Mouse (Mus musculus) intestine, embryonic 16.5 days (tissue): ENCODE results near the gene Pacs1. TPM values are rescaled to one million over a fixed set of nuclear protein-coding genes. Genes with fewer than 3 reads are reported as not detected.
A peak's percentile ranks its signal among the peaks of the same experiment; 100 is the strongest.
"Not testable (repeated sequence)": the region's sequence is repeated elsewhere in the genome, so short reads cannot be mapped to it uniquely, and the experiment has no call there.

Source experiments
- ATAC-seq: fragments of 200-750 bp; cut with Nextera tagmentation; 2 replicates; pipeline ENCODE4 v1.8.0; 2017; ENCODE audit warnings: moderate TSS enrichment, moderate library complexity
- H3K27ac ChIP-seq: fragments of 300-500 bp; sonication (generic); 2 replicates; pipeline ENCODE4 v1.5.1; 2014; ENCODE audit warnings: mild to moderate bottlenecking, low read length
- H3K27me3 ChIP-seq: fragments of 300-500 bp; sonication (generic); replicated peaks from 2 replicates; pipeline ENCODE4 v1.6.1; 2014; ENCODE audit warnings: low read length, control low read depth, mixed read lengths; ENCODE audit not compliant: control insufficient read depth, insufficient read depth
- H3K36me3 ChIP-seq: fragments of 300-500 bp; sonication (generic); 2 replicates; pipeline ENCODE4 v1.6.1; 2014; ENCODE audit warnings: low read length, control low read depth; ENCODE audit not compliant: control insufficient read depth, insufficient read depth
- H3K4me1 ChIP-seq: fragments of 300-500 bp; sonication (generic); 2 replicates; pipeline ENCODE4 v1.6.1; 2014; ENCODE audit warnings: low read length, control low read depth, mixed read lengths; ENCODE audit not compliant: control insufficient read depth, insufficient read depth
- H3K4me2 ChIP-seq: fragments of 300-500 bp; sonication (generic); 2 replicates; pipeline ENCODE4 v1.6.1; 2014; ENCODE audit warnings: low read depth, low read length, control low read depth
- H3K4me3 ChIP-seq: fragments of 300-500 bp; sonication (generic); 2 replicates; pipeline ENCODE4 v1.5.1; 2014; ENCODE audit warnings: mild to moderate bottlenecking, low read length
- H3K9ac ChIP-seq: fragments of 300-500 bp; sonication (generic); 2 replicates; pipeline ENCODE4 v1.6.1; 2014; ENCODE audit warnings: low read depth, low read length
- H3K9me3 ChIP-seq: fragments of 300-500 bp; sonication (generic); 2 replicates; pipeline ENCODE4 v1.6.1; 2016; ENCODE audit warnings: low read length, control low read depth; ENCODE audit not compliant: control insufficient read depth
- WGBS: fragments of 180-500 bp; shearing (Covaris S2); extraction: QIAGEN DNeasy Blood & Tissue Kit; methylation state at CpG from one replicate; pipeline ENCODE4 v1.1.7; 2014; 5-methylcytosine and 5-hydroxymethylcytosine counted together
- polyA plus RNA-seq: library from polyadenylated mRNA; unstranded; fragments of >200 nt; fragmentation: Nextera tagmentation; extraction: Ambion mirVana; gene quantifications from 2 replicates; pipeline ENCODE4 v1.2.1, GENCODE M21; 2015

Pacs1 gene
- polyA plus RNA-seq, 1 experiment from 2014 or later, result 11.4 TPM

DNA sequence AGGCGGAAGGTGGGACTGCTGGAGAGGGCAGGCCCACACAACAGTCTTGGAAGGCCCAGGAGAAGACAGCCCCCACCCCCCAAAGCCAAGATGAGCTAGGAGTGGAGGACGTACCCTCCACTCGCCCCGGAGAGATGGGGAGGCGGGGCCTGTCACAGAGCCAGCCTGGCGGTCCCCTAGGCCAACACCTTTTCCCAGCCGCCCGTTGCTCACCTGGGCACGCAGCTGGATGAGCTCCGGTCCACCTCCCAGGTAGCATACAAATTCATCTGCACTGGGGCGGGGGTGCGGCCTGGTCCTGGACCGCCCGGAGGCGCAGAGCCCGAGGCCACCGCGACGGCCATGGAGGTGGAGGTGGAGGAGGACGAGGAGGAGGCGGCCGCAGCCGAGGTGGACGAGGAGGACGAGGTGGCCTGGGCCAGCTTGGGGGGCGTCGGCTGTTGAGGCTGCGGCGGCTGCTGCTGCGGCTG is 558 bp downstream of the Pacs1 start:
- ATAC-seq, result peak; percentile 59
- peaks cover 21% of the 10 kb centered on the region for H3K4me1 ChIP-seq
- H3K27me3 ChIP-seq, result no peaks in the 10 kb centered on the region
- H3K4me3 ChIP-seq, result peak overlapping the region; percentile 91
- H3K4me2 ChIP-seq, result peak overlapping the region; percentile 90
- WGBS, result 0% methylated on average over 29 of the region's 30 CpGs
- peaks cover 13% of the 10 kb centered on the region; the same call in 1 of the 2 replicates for H3K36me3 ChIP-seq
- peak overlapping the region; percentile 93 for H3K27ac ChIP-seq
- H3K9me3 ChIP-seq, result no peaks in the 10 kb centered on the region
- peak overlapping the region; percentile 95 for H3K9ac ChIP-seq

DNA sequence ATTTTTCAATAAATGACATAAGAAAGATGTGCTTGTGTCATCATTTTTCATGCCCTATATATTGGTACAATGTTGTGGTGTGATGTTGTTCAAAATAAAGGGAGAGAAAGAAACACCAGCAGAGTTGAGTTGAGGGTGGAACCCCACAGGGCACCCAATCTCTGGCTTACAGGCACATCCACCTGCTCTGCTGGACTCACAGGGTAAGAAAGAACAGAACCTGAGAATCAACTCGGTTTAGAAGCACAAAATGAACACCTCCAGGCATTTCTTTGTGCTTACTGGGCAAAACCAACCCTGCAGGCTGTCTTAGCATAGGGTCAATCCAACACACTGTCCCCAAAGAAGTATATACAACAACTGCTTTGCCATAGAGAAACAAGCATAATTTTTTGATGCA is 1.5 kb downstream of the Pacs1 start:
- ATAC-seq, result no peak
- H3K4me3 ChIP-seq, result peak overlapping the region; percentile 91
- no peaks in the 10 kb centered on the region for H3K27me3 ChIP-seq
- no peak overlapping the region for H3K9ac ChIP-seq
- H3K4me2 ChIP-seq, result peak overlapping the region; percentile 90
- H3K27ac ChIP-seq, result no peak overlapping the region
- peaks cover 21% of the 10 kb centered on the region for H3K4me1 ChIP-seq
- peaks cover 9% of the 10 kb centered on the region; the same call in 1 of the 2 replicates for H3K36me3 ChIP-seq
- WGBS, result 45% methylated on average over 1 of the region's 1 CpGs
- H3K9me3 ChIP-seq, result no peaks in the 10 kb centered on the region

DNA sequence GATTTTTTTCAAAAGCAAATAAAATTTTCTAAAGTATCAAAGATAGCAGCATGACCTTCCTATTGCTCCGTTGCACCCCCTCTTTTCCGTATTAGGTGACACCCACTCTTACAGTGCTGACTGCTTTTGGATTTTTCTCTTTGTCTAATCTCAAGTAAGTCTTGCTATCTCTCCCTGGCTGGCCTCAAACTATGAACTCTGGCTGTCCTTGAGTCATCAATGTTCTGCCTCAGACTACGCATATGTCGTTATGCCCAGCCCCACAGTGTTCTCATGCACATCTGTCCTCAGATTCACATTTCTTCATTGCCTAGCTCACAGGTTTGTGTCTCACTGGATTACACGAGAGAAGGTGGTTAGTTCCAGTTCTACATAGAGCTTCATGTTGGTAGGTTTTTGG is 3.5 kb downstream of the Pacs1 start:
- 70% methylated on average over 5 of the region's 5 CpGs for WGBS
- H3K36me3 ChIP-seq, result 0 out of 2 replicates have a peak, but pooled peaks cover 6% of the 10 kb centered on the region
- no peak overlapping the region for H3K9ac ChIP-seq
- no peak for ATAC-seq
- no peak overlapping the region for H3K4me3 ChIP-seq
- no peaks in the 10 kb centered on the region for H3K9me3 ChIP-seq
- H3K27me3 ChIP-seq, result no peaks in the 10 kb centered on the region
- no peak overlapping the region for H3K27ac ChIP-seq
- peaks cover 21% of the 10 kb centered on the region for H3K4me1 ChIP-seq
- H3K4me2 ChIP-seq, result no peak overlapping the region

DNA sequence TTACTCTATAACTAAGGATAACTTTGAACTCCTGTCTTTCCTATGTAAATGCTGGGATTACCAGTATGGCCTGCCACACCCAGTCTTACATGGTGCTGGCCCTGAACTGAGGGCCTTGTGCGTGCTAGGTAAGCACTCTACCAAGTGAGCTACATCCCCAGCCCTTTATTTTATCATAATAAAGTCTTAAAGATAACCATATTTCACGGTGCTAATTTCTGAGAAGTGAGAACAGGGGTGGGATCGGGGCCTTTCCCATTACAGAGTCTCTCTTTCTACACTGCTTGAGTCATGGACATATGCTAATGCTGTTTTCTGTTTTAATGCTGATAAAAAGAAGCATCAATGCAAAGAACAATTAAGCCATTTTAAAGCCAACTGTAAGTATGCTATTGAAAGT is 4.0 kb downstream of the Pacs1 start:
- ATAC-seq, result no peak
- Histone ChIP-seq H3K9ac (no peak overlapping the region), H3K9me3 (no peaks in the 10 kb centered on the region)

DNA sequence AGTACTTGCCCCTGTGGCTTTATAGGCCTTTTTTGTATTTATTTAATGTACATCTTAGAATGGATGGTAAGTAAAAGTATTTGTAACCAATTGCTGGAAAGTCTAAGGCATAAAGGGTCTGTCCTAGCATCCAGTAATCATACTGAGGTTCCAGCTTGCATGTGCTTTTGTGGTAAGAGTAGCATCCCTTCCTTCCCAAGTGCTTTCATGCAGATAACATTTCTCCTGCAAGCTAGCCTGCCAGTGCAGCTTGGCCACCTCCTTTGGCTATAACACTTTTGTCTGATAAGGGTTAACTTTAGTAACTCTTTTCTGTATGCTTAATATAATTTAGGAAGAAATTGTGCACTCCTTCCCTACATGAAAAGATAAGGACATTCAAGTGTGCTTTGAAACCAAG is 4.9 kb downstream of the Pacs1 start:
- Histone ChIP-seq H3K9ac (no peak overlapping the region), H3K4me3 (no peak overlapping the region), H3K36me3 (no peaks in the 10 kb centered on the region), H3K9me3 (no peaks in the 10 kb centered on the region), H3K27ac (no peak overlapping the region), H3K4me2 (no peak overlapping the region), H3K4me1 (peaks cover 12% of the 10 kb centered on the region), H3K27me3 (no peaks in the 10 kb centered on the region)
- no peak for ATAC-seq

More for the DNA sequence above, 4.0 kb downstream of the Pacs1 start:
- Histone ChIP-seq H3K4me2 (no peak overlapping the region), H3K27ac (no peak overlapping the region), H3K4me1 (peaks cover 18% of the 10 kb centered on the region), H3K4me3 (no peak overlapping the region), H3K27me3 (no peaks in the 10 kb centered on the region), H3K36me3 (0 out of 2 replicates have a peak, but pooled peaks cover under 1% of the 10 kb centered on the region)
- WGBS, result 82% methylated on average over 3 of the region's 3 CpGs

DNA sequence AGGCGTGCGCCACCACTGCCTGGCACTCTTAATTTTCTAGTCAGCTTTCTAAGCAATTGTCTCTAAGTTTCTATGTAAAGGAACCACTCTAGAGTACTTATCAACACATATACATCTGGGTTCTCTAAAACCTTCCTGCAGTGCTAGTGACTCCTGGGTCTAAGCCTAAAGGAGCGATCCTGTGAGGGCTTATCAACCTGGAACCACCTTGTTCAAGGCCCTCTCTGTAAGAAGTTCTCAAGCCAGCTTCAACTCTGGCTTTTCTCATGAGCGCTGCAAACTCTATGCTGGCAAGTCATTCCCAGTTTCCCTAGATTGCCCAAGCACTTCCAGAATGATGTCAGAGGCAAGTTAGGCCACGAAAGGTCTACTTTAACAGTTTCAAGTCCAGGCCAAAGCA is 5.9 kb downstream of the Pacs1 start:
- H3K27me3 ChIP-seq, result no peaks in the 10 kb centered on the region
- H3K4me2 ChIP-seq, result no peak overlapping the region
- H3K4me3 ChIP-seq, result no peak overlapping the region
- H3K9ac ChIP-seq, result no peak overlapping the region
- H3K9me3 ChIP-seq, result no peaks in the 10 kb centered on the region
- peaks cover 10% of the 10 kb centered on the region for H3K4me1 ChIP-seq
- no peaks in the 10 kb centered on the region for H3K36me3 ChIP-seq
- WGBS, result 96% methylated on average over 5 of the region's 5 CpGs
- no peak overlapping the region for H3K27ac ChIP-seq
- no peak for ATAC-seq

DNA sequence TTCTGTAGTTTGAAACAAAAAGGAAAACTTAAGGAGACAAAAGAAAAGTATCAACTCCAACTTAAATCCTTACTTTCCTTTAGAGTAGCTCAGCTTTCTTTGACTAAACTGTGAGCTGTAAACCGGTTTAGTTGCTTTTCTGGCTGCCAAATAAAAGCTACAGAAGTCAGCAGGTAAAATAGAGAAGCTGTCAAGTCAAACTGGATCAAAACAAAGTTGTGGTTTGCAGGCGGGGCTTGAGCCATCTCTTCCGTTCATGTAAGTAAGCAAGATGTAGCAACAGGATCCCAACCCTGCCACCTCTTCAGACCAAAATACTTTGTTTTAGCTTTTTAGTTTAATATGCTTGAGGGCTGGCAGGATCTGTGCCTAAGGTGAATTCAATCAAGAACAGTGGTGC is 15.8 kb downstream of the Pacs1 start:
- H3K9ac ChIP-seq, result no peak overlapping the region
- no peaks in the 10 kb centered on the region for H3K9me3 ChIP-seq
- H3K4me1 ChIP-seq, result no peaks in the 10 kb centered on the region; the same call in 1 of the 2 replicates
- no peaks in the 10 kb centered on the region for H3K36me3 ChIP-seq
- H3K27ac ChIP-seq, result no peak overlapping the region
- H3K4me3 ChIP-seq, result no peak overlapping the region
- no peak overlapping the region for H3K4me2 ChIP-seq
- 51% methylated on average over 3 of the region's 3 CpGs for WGBS
- H3K27me3 ChIP-seq, result no peaks in the 10 kb centered on the region
- no peak for ATAC-seq

DNA sequence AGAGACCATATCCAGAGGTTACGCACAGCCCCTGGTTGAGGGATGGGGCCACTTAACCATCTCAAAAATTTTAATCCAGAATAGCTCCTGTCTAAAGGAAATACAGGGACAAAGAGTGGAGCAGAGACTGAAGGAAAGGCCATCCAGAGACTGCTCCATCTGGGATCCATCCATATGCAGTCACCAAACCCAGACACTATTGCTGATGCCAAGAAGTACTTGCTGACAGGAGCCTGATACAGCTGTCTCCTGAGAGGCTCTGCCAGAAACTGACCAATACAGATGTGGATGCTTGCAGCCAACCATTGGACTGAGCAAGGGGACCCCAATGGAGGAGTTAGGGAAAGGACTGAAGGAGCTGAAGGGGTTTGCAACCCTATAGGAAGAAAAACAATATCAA is 35.9 kb downstream of the Pacs1 start:
- H3K4me1 ChIP-seq, ATAC-seq, H3K27ac ChIP-seq, H3K4me2 ChIP-seq, H3K27me3 ChIP-seq, H3K9ac ChIP-seq, H3K36me3 ChIP-seq, H3K4me3 ChIP-seq, H3K9me3 ChIP-seq: not testable (repeated sequence)
- WGBS, result 100% methylated on average over 1 of the region's 1 CpGs

DNA sequence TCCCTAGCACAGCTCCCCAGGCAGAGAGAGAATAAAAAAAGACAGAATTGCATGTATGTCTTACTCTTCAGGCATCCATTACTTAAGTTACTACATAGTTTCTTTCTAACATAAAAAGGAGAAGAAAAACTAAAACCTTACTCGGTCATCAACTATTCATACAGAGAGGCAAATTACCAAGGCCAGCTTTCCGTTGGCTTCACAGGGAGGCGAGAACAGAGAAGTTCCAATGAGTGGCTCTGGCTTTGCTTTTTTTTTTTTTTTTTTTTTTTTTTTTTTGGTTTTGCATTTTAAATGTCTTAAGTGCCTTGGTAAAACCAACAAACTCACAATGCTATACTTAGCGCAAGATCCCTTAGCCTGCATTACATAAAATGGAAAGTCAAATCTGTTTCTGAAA is 40.2 kb downstream of the Pacs1 start:
- no peak for ATAC-seq
- WGBS, result 83% methylated on average over 4 of the region's 4 CpGs
- Histone ChIP-seq H3K9me3 (no peaks in the 10 kb centered on the region), H3K27ac (no peak overlapping the region), H3K4me1 (0 out of 2 replicates have a peak, but pooled peaks cover 4% of the 10 kb centered on the region), H3K27me3 (no peaks in the 10 kb centered on the region), H3K9ac (no peak overlapping the region), H3K4me3 (no peak overlapping the region), H3K36me3 (no peaks in the 10 kb centered on the region), H3K4me2 (no peak overlapping the region)

DNA sequence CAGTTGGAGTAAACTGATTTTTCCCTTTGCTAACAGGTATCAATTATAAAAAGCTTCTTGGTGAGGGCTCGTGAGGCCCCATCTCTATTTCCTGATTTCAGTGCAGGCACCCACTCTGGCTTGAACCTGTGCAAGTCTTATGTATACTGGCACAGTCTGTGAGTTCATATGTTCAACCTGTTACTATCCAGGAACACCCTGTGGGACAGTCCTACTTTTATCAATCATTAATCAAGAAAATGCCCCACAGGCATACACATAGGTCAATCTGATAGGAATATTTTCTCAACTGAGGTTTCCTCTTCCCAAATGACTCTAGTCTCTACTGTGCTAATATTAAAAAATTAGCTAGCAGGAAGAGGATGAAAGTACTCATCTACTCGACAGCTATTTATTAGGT is 42.8 kb downstream of the Pacs1 start:
- Histone ChIP-seq H3K36me3 (no peaks in the 10 kb centered on the region), H3K4me2 (no peak overlapping the region), H3K27ac (no peak overlapping the region), H3K27me3 (no peaks in the 10 kb centered on the region), H3K4me3 (no peak overlapping the region), H3K9ac (no peak overlapping the region), H3K9me3 (no peaks in the 10 kb centered on the region), H3K4me1 (0 out of 2 replicates have a peak, but pooled peaks cover 4% of the 10 kb centered on the region)
- 62% methylated on average over 2 of the region's 2 CpGs for WGBS
- peak; percentile 44; the same call in 1 of the 2 replicates for ATAC-seq
